Mouse (Mus musculus) brain, embryonic 14.5 days (tissue): ENCODE measurements at regions not wholly inside any gene's neighbourhood (a gene's known extent, or its start where the extent isn't known, plus 50 kb on each side); places are given as distances from the start of the nearest gene placed in this dataset.

Source experiments
- CTCF ChIP-seq: fragments of 200-500 bp; IDR thresholded peaks from 2 replicates; pipeline ENCODE4 v1.5.1; 2012; ENCODE audit warnings: inconsistent platforms, mild to moderate bottlenecking, moderate library complexity, borderline replicate concordance; ENCODE audit not compliant: insufficient read depth, insufficient read length; ENCODE audit errors: extremely low read depth
- POLR2A ChIP-seq: fragments of 200-500 bp; IDR thresholded peaks from 2 replicates; pipeline ENCODE4 v1.6.1; 2012; ENCODE audit warnings: mild to moderate bottlenecking, inconsistent platforms, borderline replicate concordance; ENCODE audit not compliant: poor library complexity, insufficient read depth, insufficient read length, severe bottlenecking; ENCODE audit errors: extremely low read depth

DNA sequence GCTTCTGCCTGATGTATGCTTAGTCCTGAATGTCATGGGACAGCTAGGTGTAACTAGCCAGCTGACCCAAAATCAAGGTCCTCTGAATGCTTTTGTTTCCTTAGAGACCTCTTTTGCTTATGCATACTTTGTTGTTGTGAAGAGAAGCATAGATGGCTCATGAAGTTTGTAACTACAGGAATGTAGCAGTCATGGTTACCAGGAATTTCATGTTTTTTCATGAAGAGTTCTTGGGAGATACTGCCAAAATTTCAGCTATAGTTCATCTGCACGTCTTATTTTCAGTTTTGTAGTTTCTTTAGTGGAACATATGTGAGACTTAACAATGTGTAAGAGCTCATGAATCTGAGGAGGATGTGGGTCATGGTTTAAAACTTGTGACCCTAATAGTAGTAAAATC, 1059.6 kb upstream of the Slc10a2 start:
- TF ChIP-seq POLR2A (no peak), CTCF (no peak)
